Mouse (Mus musculus) G1E (cell line): ENCODE measurements around the gene Ralb.

Source experiments
- CTCF ChIP-seq: IDR thresholded peaks from 2 replicates; pipeline ENCODE4 v1.5.1; 2012; ENCODE audit warnings: low read depth, low read length, inconsistent platforms, mixed read lengths
- GATA1 ChIP-seq: IDR thresholded peaks from 2 replicates; pipeline ENCODE4 v1.6.1; 2012; ENCODE audit warnings: borderline replicate concordance, low read length, inconsistent platforms, mixed read lengths
- GATA2 ChIP-seq: IDR thresholded peaks from 2 replicates; pipeline ENCODE4 v1.6.1; 2012; ENCODE audit warnings: low read depth, low read length, inconsistent platforms, borderline replicate concordance
- POLR2AphosphoS5 ChIP-seq: IDR thresholded peaks from 2 replicates; pipeline ENCODE4 v1.6.1; 2012; ENCODE audit warnings: low read depth, low read length, inconsistent platforms; ENCODE audit not compliant: insufficient replicate concordance
- TAL1 ChIP-seq: conservative IDR thresholded peaks from 2 replicates; pipeline ENCODE4 v1.6.1; 2012; ENCODE audit warnings: low read depth, low read length, inconsistent platforms, mixed read lengths

- TF ChIP-seq CTCF (no peak), POLR2AphosphoS5 (no peak), GATA1 (no peak), TAL1 (no peak), GATA2 (no peak)
These were observed 13.8 kb downstream of the Ralb start for GRCm38 (mm10) chr1:119490765-119491164.
